In genomic region chr14:47304814-47305405, GRCm38 (mm10) we compare ENCODE assay signal across 20 mouse cellular contexts. TPM values are rescaled to one million over a fixed set of nuclear protein-coding genes. Genes with fewer than 3 reads are reported as not detected.
DNase-seq lines count a peak whose midpoint lies in the region; ATAC-seq lines count a peak whose summit lies in the region.
"Had no signal": no experiment of that assay in that cellular context is flagged by ENCODE, and none has a peak within 500 bp of the region (broad histone marks: within the 10 kb centered on the region; RNA-seq: fewer than 3 reads in every experiment).

No protein-coding gene starts in this region.

- H3K4me2 ChIP-seq in heart, embryonic 11.5 days = no peak overlapping the region
- H3K4me2 ChIP-seq in liver, embryonic 11.5 days = no peak overlapping the region
- H3K4me2 ChIP-seq in midbrain, embryonic 11.5 days = no peak overlapping the region
- H3K4me2 ChIP-seq: embryonic facial prominence, embryonic 12.5 days; forebrain, embryonic 12.5 days; hindbrain, embryonic 13.5 days had no signal

- no peak overlapping the region for H3K27ac ChIP-seq in heart, embryonic 11.5 days (ENCODE audit: low read depth, low read length)
- no peak overlapping the region for H3K27ac ChIP-seq in liver, embryonic 11.5 days (ENCODE audit: low read depth, low read length)
- H3K27ac ChIP-seq in midbrain, embryonic 11.5 days (ENCODE audit: low read depth, low read length) = no peak overlapping the region
- H3K27ac ChIP-seq: embryonic facial prominence, embryonic 12.5 days; forebrain, embryonic 12.5 days; hindbrain, embryonic 13.5 days; hindbrain, postnatal 0 days had no signal

- peaks cover 5% of the 10 kb centered on the region; the same call in 1 of the 2 replicates for H3K36me3 ChIP-seq in heart, embryonic 11.5 days (ENCODE audit: control insufficient read depth, insufficient read depth, low read length)
- H3K36me3 ChIP-seq in liver, embryonic 11.5 days (ENCODE audit: control insufficient read depth, insufficient read depth, low read length) = peaks cover 12% of the 10 kb centered on the region; the same call in 1 of the 2 replicates
- peaks cover 8% of the 10 kb centered on the region for H3K36me3 ChIP-seq in midbrain, embryonic 11.5 days (ENCODE audit: control insufficient read depth, insufficient read depth, low read length)

- no peaks in the 10 kb centered on the region for H3K9me3 ChIP-seq in heart, embryonic 11.5 days (replicated peaks; ENCODE audit: control insufficient read depth, low read length)
- no peaks in the 10 kb centered on the region for H3K9me3 ChIP-seq in liver, embryonic 11.5 days (ENCODE audit: control insufficient read depth, low read length)
- H3K9me3 ChIP-seq in midbrain, embryonic 11.5 days (ENCODE audit: control insufficient read depth, low read length) = no peaks in the 10 kb centered on the region
- H3K9me3 ChIP-seq: embryonic facial prominence, embryonic 12.5 days; forebrain, embryonic 12.5 days; hindbrain, embryonic 13.5 days had no signal

- WGBS in heart, embryonic 11.5 days (ENCODE audit: insufficient replicate concordance) = 88% methylated on average over 6 of the region's 6 CpGs
- WGBS in liver, embryonic 11.5 days = 82% methylated on average over 6 of the region's 6 CpGs
- WGBS in midbrain, embryonic 11.5 days = 92% methylated on average over 6 of the region's 6 CpGs

- ATAC-seq in heart, embryonic 11.5 days (replicated peaks; ENCODE audit: insufficient number of reproducible peaks, low FRiP score, low TSS enrichment) = no peak
- no peak for ATAC-seq in liver, embryonic 11.5 days (replicated peaks; ENCODE audit: low FRiP score)
- peak; percentile 77 for ATAC-seq in granulocyte monocyte progenitor cell, adult 5-6 weeks (replicated peaks; ENCODE audit: poor library complexity, severe bottlenecking)
- no peak for ATAC-seq in midbrain, embryonic 11.5 days (ENCODE audit: low FRiP score)
- ATAC-seq: CD4-positive, CD25-positive, alpha-beta regulatory T cell, adult 4 months; forebrain, embryonic 16.5 days; hindbrain, postnatal 0 days had no signal

- DNase-seq in heart, adult 11 months = peak; percentile 82
- DNase-seq in liver, embryonic 11.5 days (ENCODE audit: low spot score) = no peak
- DNase-seq in liver = no peak
- DNase-seq in midbrain, embryonic 11.5 days (ENCODE audit: low spot score, missing footprints) = no peak
- DNase-seq in natural killer cell, adult 2 months (ENCODE audit: low spot score in 2 of 2) = no peak
- DNase-seq: adrenal gland, adult 2 months; adrenal gland, postnatal 36 days; B cell, adult 2 months; cerebellum, adult 2 months; cerebellum, postnatal 14 days; gastrocnemius, postnatal 10 days; heart, postnatal 10 days had no signal

- no peak overlapping the region for H3K4me3 ChIP-seq in heart, embryonic 11.5 days (ENCODE audit: low read depth, low read length)
- no peak overlapping the region for H3K4me3 ChIP-seq in liver, embryonic 11.5 days (ENCODE audit: low read depth, low read length)
- no peak overlapping the region for H3K4me3 ChIP-seq in midbrain, embryonic 11.5 days (ENCODE audit: low read depth, low read length)
- H3K4me3 ChIP-seq: embryonic facial prominence, embryonic 12.5 days; forebrain, embryonic 12.5 days; hindbrain, embryonic 13.5 days had no signal

- no peak overlapping the region for H3K9ac ChIP-seq in heart, embryonic 11.5 days (ENCODE audit: low read depth, low read length)
- peak overlapping the region; percentile 12; the same call in 1 of the 2 replicates for H3K9ac ChIP-seq in liver, embryonic 11.5 days (ENCODE audit: low read depth, low read length)
- no peak overlapping the region for H3K9ac ChIP-seq in midbrain, embryonic 11.5 days (ENCODE audit: low read length)
- H3K9ac ChIP-seq: embryonic facial prominence, embryonic 12.5 days; forebrain, embryonic 12.5 days; hindbrain, embryonic 13.5 days had no signal

- H3K4me1 ChIP-seq in heart, embryonic 11.5 days (ENCODE audit: control insufficient read depth, insufficient read depth, low read length) = peaks cover 4% of the 10 kb centered on the region
- peaks cover 20% of the 10 kb centered on the region for H3K4me1 ChIP-seq in liver, embryonic 11.5 days (replicated peaks; ENCODE audit: control insufficient read depth, insufficient read depth, low read length)
- H3K4me1 ChIP-seq in midbrain, embryonic 11.5 days (ENCODE audit: control insufficient read depth, insufficient read depth, low read length) = peaks cover 4% of the 10 kb centered on the region

- H3K27me3 ChIP-seq in heart, embryonic 11.5 days (ENCODE audit: control insufficient read depth, insufficient read depth, low read length) = no peaks in the 10 kb centered on the region
- H3K27me3 ChIP-seq in liver, embryonic 11.5 days (replicated peaks; ENCODE audit: control insufficient read depth, insufficient read depth, low read length) = no peaks in the 10 kb centered on the region
- no peaks in the 10 kb centered on the region for H3K27me3 ChIP-seq in midbrain, embryonic 11.5 days (ENCODE audit: control insufficient read depth, insufficient read depth, low read length)
- H3K27me3 ChIP-seq: embryonic facial prominence, embryonic 12.5 days; forebrain, embryonic 12.5 days; hindbrain, embryonic 13.5 days had no signal

RNA-seq across cellular contexts. Expression of gene Mapk1ip1l, which starts 6.8 kb away (rescaled TPM):
- polyA plus RNA-seq in heart, embryonic 11.5 days (2014; fragmentation: Nextera tagmentation; extraction: Ambion mirVana) = 65.1 and 70.4 TPM in 2 replicates
- 84.7 and 88.8 TPM in 2 replicates for polyA plus RNA-seq in liver, embryonic 11.5 days (2014; fragmentation: Nextera tagmentation; extraction: Ambion mirVana)
- total RNA-seq in granulocyte monocyte progenitor cell, adult 5-6 weeks (2014; fragmentation: Nextera tagmentation) = 74.2 and 86.7 TPM in 2 replicates
- total RNA-seq in granulocyte monocyte progenitor cell, adult 5-6 weeks (2017) = 42.9 and 51.7 TPM in 2 replicates
- polyA plus RNA-seq in midbrain, embryonic 11.5 days (2014; fragmentation: Nextera tagmentation; extraction: Ambion mirVana) = 91.0 and 97.6 TPM in 2 replicates

RNA-seq across cellular contexts. Expression of gene Socs4, which starts 28.2 kb away (rescaled TPM):
- 3.0 and 3.9 TPM in 2 replicates for polyA plus RNA-seq in heart, embryonic 11.5 days (2014; fragmentation: Nextera tagmentation; extraction: Ambion mirVana)
- 4.6 and 4.8 TPM in 2 replicates for polyA plus RNA-seq in liver, embryonic 11.5 days (2014; fragmentation: Nextera tagmentation; extraction: Ambion mirVana)
- 18.5 and 21.7 TPM in 2 replicates for total RNA-seq in granulocyte monocyte progenitor cell, adult 5-6 weeks (2014; fragmentation: Nextera tagmentation)
- total RNA-seq in granulocyte monocyte progenitor cell, adult 5-6 weeks (2017) = 30.5 and 32.7 TPM in 2 replicates
- polyA plus RNA-seq in midbrain, embryonic 11.5 days (2014; fragmentation: Nextera tagmentation; extraction: Ambion mirVana) = 5.8 and 8.3 TPM in 2 replicates

RNA-seq across cellular contexts. Expression of gene Wdhd1, which starts 28.3 kb away (rescaled TPM):
- polyA plus RNA-seq in heart, embryonic 11.5 days (2014; fragmentation: Nextera tagmentation; extraction: Ambion mirVana) = 22.1 and 25.8 TPM in 2 replicates
- polyA plus RNA-seq in liver, embryonic 11.5 days (2014; fragmentation: Nextera tagmentation; extraction: Ambion mirVana) = 65.7 and 68.8 TPM in 2 replicates
- total RNA-seq in granulocyte monocyte progenitor cell, adult 5-6 weeks (2014; fragmentation: Nextera tagmentation) = 69.3 and 69.4 TPM in 2 replicates
- 105 and 136 TPM in 2 replicates for total RNA-seq in granulocyte monocyte progenitor cell, adult 5-6 weeks (2017)
- 47.3 and 48.1 TPM in 2 replicates for polyA plus RNA-seq in midbrain, embryonic 11.5 days (2014; fragmentation: Nextera tagmentation; extraction: Ambion mirVana)
